10 mouse cellular contexts compared by ENCODE assay signal in genomic region chr10:93168067-93168466, GRCm38 (mm10). TPM values are rescaled to one million over a fixed set of nuclear protein-coding genes. Genes with fewer than 3 reads are reported as not detected.
DNase-seq lines count a peak whose midpoint lies in the region; ATAC-seq lines count a peak whose summit lies in the region.
"Had no signal": no experiment of that assay in that cellular context is flagged by ENCODE, and none has a peak within 500 bp of the region (broad histone marks: within the 10 kb centered on the region; RNA-seq: fewer than 3 reads in every experiment).

No protein-coding gene starts in this region.

- intact Hi-C loops in heart, postnatal 25 days (cut with DNase I), result no loop called here

- 42% methylated on average over 4 of the region's 4 CpGs for WGBS in heart, embryonic 12.5 days
- 55% methylated on average over 4 of the region's 4 CpGs for WGBS in neural tube, embryonic 11.5 days

- peaks cover 43% of the 10 kb centered on the region for H3K4me1 ChIP-seq in heart, embryonic 12.5 days (replicated peaks)
- peaks cover 29% of the 10 kb centered on the region for H3K4me1 ChIP-seq in neural tube, embryonic 11.5 days (ENCODE audit: control insufficient read depth, insufficient read depth, low read length)

- peak overlapping the region; percentile 44; the same call in 1 of the 2 replicates for H3K27ac ChIP-seq in heart, embryonic 12.5 days (ENCODE audit: poor library complexity, severe bottlenecking)
- H3K27ac ChIP-seq in neural tube, embryonic 11.5 days (ENCODE audit: low read depth, low read length), result 0 out of 2 replicates have a peak overlapping the region, but pooled peaks have one; percentile 10
- H3K27ac ChIP-seq: limb, embryonic 12.5 days had no signal

- H3K4me3 ChIP-seq in heart, embryonic 12.5 days, result no peak overlapping the region
- no peak overlapping the region for H3K4me3 ChIP-seq in neural tube, embryonic 11.5 days (ENCODE audit: low read depth, low read length)
- H3K4me3 ChIP-seq: limb, embryonic 12.5 days had no signal

- ATAC-seq in heart, embryonic 12.5 days (ENCODE audit: insufficient number of reproducible peaks, low FRiP score), result peak; percentile 31; the same call in 1 of the 2 replicates
- ATAC-seq in neural tube, embryonic 11.5 days (ENCODE audit: insufficient read depth, low FRiP score, low TSS enrichment), result no peak

- no peaks in the 10 kb centered on the region for H3K27me3 ChIP-seq in heart, embryonic 12.5 days (replicated peaks)
- H3K27me3 ChIP-seq in neural tube, embryonic 11.5 days (ENCODE audit: control insufficient read depth, insufficient read depth, low read length), result no peaks in the 10 kb centered on the region
- H3K27me3 ChIP-seq in splenic B cell, adult 2 months (ENCODE audit: control insufficient read depth, insufficient read depth, low read length, poor library complexity, severe bottlenecking), result no peaks in the 10 kb centered on the region
- H3K27me3 ChIP-seq: limb, embryonic 12.5 days had no signal

- H3K36me3 ChIP-seq in heart, embryonic 12.5 days, result peaks cover 6% of the 10 kb centered on the region
- no peaks in the 10 kb centered on the region for H3K36me3 ChIP-seq in neural tube, embryonic 11.5 days (ENCODE audit: control insufficient read depth, insufficient read depth, low read length)
- peaks cover 2% of the 10 kb centered on the region; the same call in 1 of the 2 replicates for H3K36me3 ChIP-seq in splenic B cell, adult 2 months (ENCODE audit: control insufficient read depth, insufficient read depth, low read length, poor library complexity, severe bottlenecking)
- H3K36me3 ChIP-seq: limb, embryonic 12.5 days had no signal

- no peak for DNase-seq in heart, postnatal 25 days (ENCODE audit: low spot score)
- no peak for DNase-seq in neural tube, embryonic 11.5 days (ENCODE audit: low spot score)
- no peak for DNase-seq in neural tube, embryonic 10.5 days (ENCODE audit: extremely low spot score, low spot score)
- peak; percentile 78 for DNase-seq in induced T-regulatory cell, adult 2 months (ENCODE audit: low read depth)
- DNase-seq in splenic B cell, adult 2 months (ENCODE audit: low read depth, low spot score), result peak; percentile 45
- no peak for DNase-seq in adrenal gland, postnatal 25 days
- DNase-seq in thymus, postnatal 36 days, result no peak
- DNase-seq: heart, adult 18-20 months had no signal

- H3K4me2 ChIP-seq in heart, embryonic 12.5 days, result no peak overlapping the region
- H3K4me2 ChIP-seq in neural tube, embryonic 11.5 days (ENCODE audit: low read depth), result no peak overlapping the region
- H3K4me2 ChIP-seq: limb, embryonic 12.5 days had no signal

- H3K9ac ChIP-seq in heart, embryonic 12.5 days, result no peak overlapping the region
- H3K9ac ChIP-seq in neural tube, embryonic 11.5 days (ENCODE audit: low read length), result no peak overlapping the region
- H3K9ac ChIP-seq: limb, embryonic 12.5 days had no signal

- no peaks in the 10 kb centered on the region for H3K9me3 ChIP-seq in heart, embryonic 12.5 days (replicated peaks)
- no peaks in the 10 kb centered on the region for H3K9me3 ChIP-seq in neural tube, embryonic 11.5 days (ENCODE audit: control insufficient read depth, low read length)
- H3K9me3 ChIP-seq: limb, embryonic 12.5 days had no signal

RNA-seq across cellular contexts. Expression of gene Cdk17, which starts 7.4 kb away (rescaled TPM):
- polyA plus RNA-seq in heart, embryonic 12.5 days (2016; fragmentation: Nextera tagmentation; extraction: Ambion mirVana), result 25.2 and 27.1 TPM in 2 replicates
- 10 to 100 TPM; 16.2 to 19.7 TPM for total RNA-seq in heart, postnatal 25 days (2021)
- polyA plus RNA-seq in neural tube, embryonic 11.5 days (2014; fragmentation: Nextera tagmentation; extraction: Ambion mirVana), result 37.3 and 39.7 TPM in 2 replicates
- total RNA-seq in adrenal gland, postnatal 25 days (2021), result 21.7 and 27.6 TPM in 2 replicates

Comparison
In these comparisons a context has a peak if more than half of its experiments do, and no peak if none do; other contexts are left out.
1. DNase-seq: peak in induced T-regulatory cell, adult 2 months (single experiment) and splenic B cell, adult 2 months (single experiment); none in heart, postnatal 25 days (single experiment), neural tube, embryonic 11.5 days (single experiment), neural tube, embryonic 10.5 days (single experiment), adrenal gland, postnatal 25 days (single experiment) and thymus, postnatal 36 days (0 of 2).